Mouse (Mus musculus) E14TG2a.4 (cell line): Measurements from ENCODE around the gene Polr1e.

Source experiments
- CTCF ChIP-seq: conservative IDR thresholded peaks from 2 replicates; pipeline ENCODE4 v1.5.1; 2014; ENCODE audit warnings: low read length
- NANOG ChIP-seq: IDR thresholded peaks from 2 replicates; pipeline ENCODE4 v1.6.1; 2014; ENCODE audit warnings: borderline replicate concordance, low read length, mixed read lengths

- TF ChIP-seq CTCF = no peak
- TF ChIP-seq NANOG = no peak
Observed at GRCm38 (mm10) chr4:45011581-45012104, 6.7 kb upstream of the Polr1e start.
